Mouse (Mus musculus) embryonic facial prominence, embryonic 13.5 days (tissue): ENCODE measurements around the gene Ngp. TPM values are rescaled to one million over a fixed set of nuclear protein-coding genes. Genes with fewer than 3 reads are reported as not detected.
"Not testable (repeated sequence)": the region's sequence is repeated elsewhere in the genome, so short reads cannot be mapped to it uniquely, and the experiment has no call there.

ENCODE experiments used
- ATAC-seq: fragments of 200-750 bp; cut with Nextera tagmentation; 2 replicates; pipeline ENCODE4 v1.8.0; 2017; ENCODE audit warnings: low read depth; ENCODE audit not compliant: insufficient number of reproducible peaks, insufficient read depth, low FRiP score, low TSS enrichment
- H3K27ac ChIP-seq: fragments of 300-500 bp; sonication (generic); 2 replicates; pipeline ENCODE4 v1.5.1; 2015; ENCODE audit warnings: moderate library complexity, mild to moderate bottlenecking, inconsistent platforms
- H3K27me3 ChIP-seq: fragments of 300-500 bp; sonication (generic); 2 replicates; pipeline ENCODE4 v1.6.1; 2015; ENCODE audit warnings: mild to moderate bottlenecking, inconsistent platforms
- H3K36me3 ChIP-seq: fragments of 300-500 bp; sonication (generic); 2 replicates; pipeline ENCODE4 v1.6.1; 2015; ENCODE audit warnings: mild to moderate bottlenecking, inconsistent platforms
- H3K4me1 ChIP-seq: fragments of 300-500 bp; sonication (generic); 2 replicates; pipeline ENCODE4 v1.6.1; 2015; ENCODE audit warnings: inconsistent platforms
- H3K4me2 ChIP-seq: fragments of 300-500 bp; sonication (generic); 2 replicates; pipeline ENCODE4 v1.6.1; 2015; ENCODE audit warnings: moderate library complexity, mild to moderate bottlenecking, inconsistent platforms
- H3K4me3 ChIP-seq: fragments of 300-500 bp; sonication (generic); 2 replicates; pipeline ENCODE4 v1.5.1; 2015; ENCODE audit warnings: mild to moderate bottlenecking, inconsistent platforms
- H3K9ac ChIP-seq: fragments of 300-500 bp; sonication (generic); 2 replicates; pipeline ENCODE4 v1.6.1; 2015; ENCODE audit warnings: mild to moderate bottlenecking, inconsistent platforms
- H3K9me3 ChIP-seq: fragments of 300-500 bp; sonication (generic); 2 replicates; pipeline ENCODE4 v1.6.1; 2016; ENCODE audit warnings: inconsistent platforms
- WGBS: fragments of 180-500 bp; shearing (Covaris S2); methylation state at CpG from one replicate; pipeline ENCODE4 v1.1.7; 2015; ENCODE audit warnings: mixed read lengths; 5-methylcytosine and 5-hydroxymethylcytosine counted together
- polyA plus RNA-seq: library from polyadenylated mRNA; unstranded; fragments of >200 nt; fragmentation: Nextera tagmentation; extraction: Ambion mirVana; gene quantifications from 2 replicates; pipeline ENCODE4 v1.2.1, GENCODE M21; 2015

The Ngp gene
- polyA plus RNA-seq = 1.1 and 7.4 TPM in 2 replicates

DNA sequence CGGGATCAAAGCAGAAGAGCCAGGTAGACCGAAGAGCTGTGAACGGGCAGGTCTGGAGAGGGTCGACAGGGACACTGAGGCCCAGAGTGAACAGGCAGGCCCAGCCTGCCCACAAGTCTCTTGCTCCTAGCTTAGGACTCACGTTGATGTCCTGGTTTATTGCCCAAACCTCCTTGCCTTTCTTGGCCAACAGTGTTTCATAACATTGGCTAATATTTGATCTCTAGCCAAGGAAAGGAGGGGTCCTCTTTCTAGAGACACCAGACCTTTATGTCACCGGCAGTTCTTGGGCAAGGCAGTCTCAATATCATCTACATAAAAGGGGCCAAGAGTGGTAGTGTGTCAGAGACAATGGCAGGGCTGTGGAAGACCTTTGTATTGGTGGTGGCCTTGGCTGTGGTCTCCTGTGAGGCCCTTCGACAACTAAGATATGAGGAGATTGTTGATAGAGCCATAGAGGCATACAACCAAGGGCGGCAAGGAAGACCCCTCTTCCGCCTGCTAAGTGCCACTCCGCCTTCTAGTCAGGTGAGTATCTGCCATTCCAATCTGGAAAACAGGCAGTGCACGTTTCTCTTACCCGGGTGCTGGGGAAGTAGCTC lies at the start of gene Ngp:
Ngp (plus strand) TSS at position 237 of the 602 bp plus-strand sequence.
- Histone ChIP-seq H3K36me3 (no peaks in the 10 kb centered on the region), H3K9me3 (no peaks in the 10 kb centered on the region), H3K27me3 (no peaks in the 10 kb centered on the region), H3K4me3 (no peak within 1 kb of the TSS), H3K4me1 (no peaks in the 10 kb centered on the region), H3K27ac (no peak within 1 kb of the TSS), H3K9ac (no peak within 1 kb of the TSS), H3K4me2 (no peak within 1 kb of the TSS)
- WGBS = 90% methylated on average over 12 of the region's 12 CpGs
- ATAC-seq = no peak

GRCm38 (mm10) chr9:110369860-110370259 lies 49.7 kb upstream of the Ngp start:
- no peak overlapping the region for H3K27ac ChIP-seq
- no peak overlapping the region for H3K9ac ChIP-seq
- peaks cover 7% of the 10 kb centered on the region for H3K4me1 ChIP-seq
- H3K27me3 ChIP-seq = no peaks in the 10 kb centered on the region
- H3K4me2 ChIP-seq = no peak overlapping the region
- H3K36me3 ChIP-seq = peaks cover 57% of the 10 kb centered on the region
- H3K9me3 ChIP-seq = no peaks in the 10 kb centered on the region
- ATAC-seq = no peak
- H3K4me3 ChIP-seq = no peak overlapping the region
- WGBS = 89% methylated on average over 3 of the region's 3 CpGs

- Histone ChIP-seq H3K36me3 (peaks cover 72% of the 10 kb centered on the region), H3K9me3 (no peaks in the 10 kb centered on the region), H3K4me3 (no peak overlapping the region), H3K4me1 (no peaks in the 10 kb centered on the region), H3K4me2 (no peak overlapping the region), H3K27ac (no peak overlapping the region), H3K9ac (no peak overlapping the region), H3K27me3 (no peaks in the 10 kb centered on the region)
- ATAC-seq = no peak
- 91% methylated on average over 13 of the region's 13 CpGs for WGBS
These were observed 45.7 kb upstream of the Ngp start for GRCm38 (mm10) chr9:110373871-110374270.

GRCm38 (mm10) chr9:110375668-110376067 lies 43.9 kb upstream of the Ngp start:
- ATAC-seq = no peak
- Histone ChIP-seq H3K27ac (no peak overlapping the region), H3K4me3 (no peak overlapping the region), H3K36me3 (peaks cover 79% of the 10 kb centered on the region), H3K27me3 (no peaks in the 10 kb centered on the region), H3K4me2 (no peak overlapping the region), H3K4me1 (no peaks in the 10 kb centered on the region), H3K9ac (no peak overlapping the region), H3K9me3 (no peaks in the 10 kb centered on the region)
- 94% methylated on average over 3 of the region's 3 CpGs for WGBS

DNA sequence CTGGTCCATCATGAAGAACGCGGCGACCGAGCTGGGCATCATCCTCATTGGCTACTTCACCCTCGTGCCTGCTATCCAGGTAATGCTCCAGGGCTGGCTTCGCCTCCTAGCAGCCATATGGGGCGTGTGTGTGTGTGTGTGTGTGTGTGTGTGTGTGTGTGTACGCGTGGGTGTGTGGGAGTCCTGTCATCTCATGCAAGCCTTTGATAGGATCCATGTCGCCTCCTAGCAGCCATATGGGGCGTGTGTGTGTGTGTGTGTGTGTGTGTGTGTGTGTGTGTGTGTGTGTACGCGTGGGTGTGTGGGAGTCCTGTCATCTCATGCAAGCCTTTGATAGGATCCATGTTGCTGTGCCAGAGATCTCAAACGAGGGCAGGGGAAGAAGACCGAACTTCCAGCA lies 41.9 kb upstream of the Ngp start:
- ATAC-seq, H3K27ac ChIP-seq, H3K4me3 ChIP-seq, H3K9me3 ChIP-seq, H3K4me2 ChIP-seq, H3K4me1 ChIP-seq, H3K9ac ChIP-seq, H3K27me3 ChIP-seq: not testable (repeated sequence)
- 87% methylated on average over 15 of the region's 15 CpGs for WGBS
- peaks cover 88% of the 10 kb centered on the region for H3K36me3 ChIP-seq

DNA sequence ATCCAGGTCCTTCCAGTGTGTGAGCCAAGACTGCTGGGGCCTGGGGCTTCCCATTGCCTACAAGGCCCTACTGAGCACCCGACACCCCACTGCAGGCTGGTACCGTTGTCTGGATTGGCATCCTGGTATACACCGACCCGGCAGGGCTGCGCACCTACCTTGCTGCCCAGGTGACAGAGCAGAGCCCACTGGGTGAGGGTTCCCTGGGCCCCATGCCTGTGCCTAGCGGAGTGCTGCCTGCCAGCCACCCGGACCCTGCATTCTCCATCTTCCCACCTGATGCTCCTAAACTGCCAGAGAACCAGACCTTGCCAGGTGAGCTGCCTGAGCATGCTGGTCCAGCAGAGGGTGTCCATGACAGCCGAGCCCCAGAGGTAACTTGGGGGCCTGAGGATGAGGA lies 40.2 kb upstream of the Ngp start:
- Histone ChIP-seq H3K4me3 (no peak overlapping the region), H3K4me1 (no peaks in the 10 kb centered on the region), H3K9ac (no peak overlapping the region), H3K27ac (no peak overlapping the region), H3K36me3 (peaks cover 89% of the 10 kb centered on the region), H3K27me3 (no peaks in the 10 kb centered on the region), H3K4me2 (no peak overlapping the region), H3K9me3 (no peaks in the 10 kb centered on the region)
- no peak for ATAC-seq
- 94% methylated on average over 8 of the region's 8 CpGs for WGBS

DNA sequence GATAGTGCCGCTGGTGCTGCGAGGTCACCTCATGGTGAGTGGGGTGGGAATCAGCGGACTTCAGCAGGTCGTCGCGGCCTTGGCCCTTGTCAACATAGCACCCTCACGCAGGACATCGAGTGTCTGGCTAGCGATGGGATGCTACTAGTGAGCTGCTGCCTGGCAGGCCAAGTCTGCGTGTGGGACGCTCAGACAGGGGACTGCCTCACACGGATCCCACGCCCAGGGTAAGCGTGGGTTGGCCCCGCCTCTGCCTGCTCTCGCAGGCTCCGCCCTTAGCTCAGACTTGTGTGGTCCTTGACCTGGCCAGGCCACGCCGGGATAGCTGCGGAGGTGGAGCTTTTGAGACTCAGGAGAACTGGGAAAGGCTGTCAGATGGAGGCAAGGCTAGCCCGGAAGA lies 38.9 kb upstream of the Ngp start:
- no peaks in the 10 kb centered on the region for H3K27me3 ChIP-seq
- no peaks in the 10 kb centered on the region for H3K9me3 ChIP-seq
- no peak overlapping the region for H3K4me2 ChIP-seq
- no peak overlapping the region for H3K9ac ChIP-seq
- ATAC-seq = no peak
- H3K36me3 ChIP-seq = peaks cover 93% of the 10 kb centered on the region
- no peak overlapping the region for H3K4me3 ChIP-seq
- H3K27ac ChIP-seq = no peak overlapping the region
- WGBS = 45% methylated on average over 21 of the region's 21 CpGs
- H3K4me1 ChIP-seq = no peaks in the 10 kb centered on the region

GRCm38 (mm10) chr9:110381292-110381691 lies 38.3 kb upstream of the Ngp start:
- Histone ChIP-seq H3K27me3 (no peaks in the 10 kb centered on the region), H3K4me3 (no peak overlapping the region), H3K9ac (no peak overlapping the region), H3K4me2 (no peak overlapping the region), H3K4me1 (no peaks in the 10 kb centered on the region), H3K36me3 (peaks cover 93% of the 10 kb centered on the region), H3K27ac (no peak overlapping the region), H3K9me3 (no peaks in the 10 kb centered on the region)
- 69% methylated on average over 12 of the region's 12 CpGs for WGBS
- ATAC-seq = no peak

DNA sequence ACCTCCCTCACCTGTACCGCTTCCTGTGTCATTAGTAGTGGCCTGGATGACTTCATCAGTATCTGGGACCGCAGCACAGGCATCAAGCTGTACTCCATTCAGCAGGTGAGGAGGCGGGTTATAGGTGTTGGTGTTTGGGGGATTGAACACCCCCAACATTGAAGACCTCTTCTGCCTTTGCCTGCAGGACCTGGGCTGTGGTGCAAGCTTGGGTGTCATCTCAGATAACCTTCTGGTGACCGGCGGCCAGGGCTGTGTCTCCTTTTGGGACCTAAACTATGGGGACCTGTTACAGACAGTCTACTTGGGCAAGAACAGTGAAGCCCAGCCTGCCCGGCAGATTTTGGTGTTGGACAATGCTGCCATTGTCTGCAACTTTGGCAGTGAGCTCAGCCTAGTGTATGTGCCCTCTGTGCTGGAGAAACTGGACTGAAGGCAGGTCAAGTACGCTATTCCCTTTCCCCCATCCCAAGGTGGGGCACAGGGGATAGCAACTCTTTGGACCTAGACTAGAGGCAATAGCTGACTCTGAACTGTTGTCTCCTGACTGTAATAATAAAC lies 35.1 kb upstream of the Ngp start:
- Histone ChIP-seq H3K27me3 (no peaks in the 10 kb centered on the region), H3K27ac (no peak overlapping the region), H3K36me3 (peaks cover 94% of the 10 kb centered on the region)

GRCm38 (mm10) chr9:110388011-110388410 lies 31.5 kb upstream of the Ngp start:
- H3K27me3 ChIP-seq = no peaks in the 10 kb centered on the region
- WGBS = 94% methylated on average over 7 of the region's 7 CpGs
- H3K27ac ChIP-seq = no peak overlapping the region
- H3K9me3 ChIP-seq = no peaks in the 10 kb centered on the region
- no peaks in the 10 kb centered on the region for H3K4me1 ChIP-seq
- no peak overlapping the region for H3K9ac ChIP-seq
- ATAC-seq = no peak
- peaks cover 99% of the 10 kb centered on the region for H3K36me3 ChIP-seq
- H3K4me3 ChIP-seq = no peak overlapping the region
- no peak overlapping the region for H3K4me2 ChIP-seq

More for the DNA sequence above, 35.1 kb upstream of the Ngp start:
- ATAC-seq = no peak
- Histone ChIP-seq H3K9me3 (no peaks in the 10 kb centered on the region), H3K9ac (no peak overlapping the region), H3K4me3 (no peak overlapping the region), H3K4me1 (no peaks in the 10 kb centered on the region), H3K4me2 (no peak overlapping the region)
- 84% methylated on average over 7 of the region's 7 CpGs for WGBS

GRCm38 (mm10) chr9:110390843-110391242 lies 28.7 kb upstream of the Ngp start:
- H3K27me3 ChIP-seq = no peaks in the 10 kb centered on the region
- H3K36me3 ChIP-seq = peaks cover 96% of the 10 kb centered on the region
- H3K4me2 ChIP-seq = no peak overlapping the region
- WGBS = 96% methylated on average over 3 of the region's 3 CpGs
- no peaks in the 10 kb centered on the region for H3K4me1 ChIP-seq
- H3K9ac ChIP-seq = no peak overlapping the region
- no peak overlapping the region for H3K27ac ChIP-seq
- ATAC-seq = no peak
- H3K4me3 ChIP-seq = no peak overlapping the region
- no peaks in the 10 kb centered on the region for H3K9me3 ChIP-seq

DNA sequence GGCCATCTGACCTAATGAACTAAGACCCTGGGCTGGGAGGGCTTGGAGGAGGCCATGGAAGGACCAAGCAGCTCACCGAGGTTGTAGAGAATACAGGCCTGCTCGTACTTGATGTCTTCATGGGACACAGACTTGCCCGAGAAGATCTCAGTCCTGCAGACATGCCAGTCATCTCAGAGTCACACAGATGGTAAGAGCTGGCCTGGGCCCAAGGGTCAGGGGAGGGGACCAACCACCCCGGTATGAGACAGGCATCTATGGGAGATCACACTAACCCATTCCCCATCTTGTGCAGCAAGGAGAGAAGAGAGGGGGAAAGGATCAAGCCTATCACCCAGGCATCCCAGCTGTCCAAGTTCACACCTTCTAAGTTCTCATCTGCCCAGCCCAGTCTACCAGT lies 26.3 kb upstream of the Ngp start:
- Histone ChIP-seq H3K27me3 (no peaks in the 10 kb centered on the region), H3K36me3 (peaks cover 87% of the 10 kb centered on the region), H3K4me2 (no peak overlapping the region), H3K4me1 (no peaks in the 10 kb centered on the region), H3K4me3 (no peak overlapping the region), H3K27ac (no peak overlapping the region), H3K9me3 (no peaks in the 10 kb centered on the region), H3K9ac (no peak overlapping the region)
- 90% methylated on average over 4 of the region's 4 CpGs for WGBS
- no peak for ATAC-seq
